Mouse (Mus musculus): Measurements from ENCODE around the gene C9. TPM values are rescaled to one million over a fixed set of nuclear protein-coding genes. Genes with fewer than 3 reads are reported as not detected.
A peak's percentile ranks its signal among the peaks of the same experiment; 100 is the strongest.

C9 gene
- total and polyA plus RNA-seq, 2 experiments from 2014 or later, result not detected

DNA sequence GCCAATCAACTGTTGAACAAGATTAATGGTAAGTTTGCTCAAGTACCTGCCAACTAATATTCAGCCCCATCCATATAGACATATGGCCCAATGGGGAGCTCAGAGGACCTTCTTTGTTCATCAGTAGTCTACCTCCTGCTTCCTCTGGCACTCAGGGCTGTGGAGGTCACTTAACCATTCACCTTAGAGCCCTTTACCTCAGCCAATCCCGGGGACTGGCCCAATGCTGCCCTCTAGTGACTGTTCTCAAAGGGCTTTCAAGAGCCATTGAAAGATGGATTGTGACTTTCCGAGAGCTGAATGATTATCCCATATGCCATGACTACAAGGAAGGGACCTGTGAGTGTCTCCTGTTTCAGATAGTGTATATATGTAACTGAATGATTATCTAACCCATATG lies 9.4 kb upstream of the C9 start:
- H3K27me3 ChIP-seq (ENCODE audit: insufficient read depth, low read length), result no peaks in the 10 kb centered on the region
- 53% methylated on average over 2 of the region's 2 CpGs for WGBS
- peak; percentile 24 for DNase-seq (ENCODE audit: low spot score)
- no peak overlapping the region for H3K4me2 ChIP-seq (ENCODE audit: low read depth, low read length)
- H3K4me1 ChIP-seq (ENCODE audit: insufficient read depth, low read length), result no peaks in the 10 kb centered on the region
- no peak overlapping the region for H3K27ac ChIP-seq
- no peak overlapping the region for H3K4me3 ChIP-seq (ENCODE audit: low read length)
- H3K36me3 ChIP-seq (ENCODE audit: insufficient read depth, low read length), result no peaks in the 10 kb centered on the region
- no peak for ATAC-seq
- no peaks in the 10 kb centered on the region for H3K9me3 ChIP-seq (ENCODE audit: low read length)
- no peak overlapping the region for H3K9ac ChIP-seq (replicated peaks; ENCODE audit: low read length)
- peak; percentile 59 for TF ChIP-seq CTCF (IDR thresholded peaks at IDR 0.05; ENCODE audit: low read depth)

DNA sequence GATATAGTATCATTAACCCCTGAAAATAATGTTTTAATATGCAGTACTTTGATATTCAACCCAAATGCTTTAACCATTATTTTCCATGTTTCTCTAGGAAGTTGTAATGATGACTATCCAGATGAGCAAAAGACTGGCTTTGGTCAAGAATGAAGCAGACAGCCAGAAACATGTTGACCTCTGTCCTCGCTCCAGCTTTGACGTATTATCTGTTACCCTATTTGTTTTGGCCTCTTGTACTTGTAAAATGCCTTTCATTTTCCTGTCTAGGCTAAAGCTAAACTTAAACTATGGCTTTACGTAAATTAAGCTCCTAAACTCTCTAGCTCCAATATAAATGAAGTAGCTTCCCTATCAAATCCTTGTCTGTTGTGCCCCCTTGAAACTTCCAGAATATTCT lies 6.4 kb upstream of the C9 start:
- Histone ChIP-seq H3K9me3 (ENCODE audit: low read length) (no peaks in the 10 kb centered on the region), H3K27ac (no peak overlapping the region), H3K4me2 (ENCODE audit: low read depth, low read length) (no peak overlapping the region), H3K4me3 (ENCODE audit: low read length) (no peak overlapping the region), H3K9ac (replicated peaks; ENCODE audit: low read length) (no peak overlapping the region), H3K36me3 (ENCODE audit: insufficient read depth, low read length) (no peaks in the 10 kb centered on the region), H3K4me1 (ENCODE audit: insufficient read depth, low read length) (no peaks in the 10 kb centered on the region), H3K27me3 (ENCODE audit: insufficient read depth, low read length) (no peaks in the 10 kb centered on the region)
- 95% methylated on average over 3 of the region's 3 CpGs for WGBS
- DNase-seq (ENCODE audit: low spot score) (no peak), ATAC-seq (no peak)
- no peak for TF ChIP-seq CTCF (IDR thresholded peaks at IDR 0.05; ENCODE audit: low read depth)

GRCm38 (mm10) chr15:6444452-6444851 lies 675 bp upstream of the C9 start:
- DNase-seq (ENCODE audit: low spot score) (no peak), ATAC-seq (no peak)
- TF ChIP-seq CTCF (IDR thresholded peaks at IDR 0.05; ENCODE audit: low read depth), result no peak
- no peak overlapping the region for H3K4me2 ChIP-seq (ENCODE audit: low read depth, low read length)
- H3K36me3 ChIP-seq (ENCODE audit: insufficient read depth, low read length), result no peaks in the 10 kb centered on the region
- H3K27me3 ChIP-seq (ENCODE audit: insufficient read depth, low read length), result no peaks in the 10 kb centered on the region
- H3K9me3 ChIP-seq (ENCODE audit: low read length), result no peaks in the 10 kb centered on the region
- no peak overlapping the region for H3K9ac ChIP-seq (replicated peaks; ENCODE audit: low read length)
- no peak overlapping the region for H3K27ac ChIP-seq
- 93% methylated on average over 2 of the region's 2 CpGs for WGBS
- H3K4me3 ChIP-seq (ENCODE audit: low read length), result no peak overlapping the region
- H3K4me1 ChIP-seq (ENCODE audit: insufficient read depth, low read length), result peaks cover 3% of the 10 kb centered on the region; the same call in 1 of the 2 replicates

DNA sequence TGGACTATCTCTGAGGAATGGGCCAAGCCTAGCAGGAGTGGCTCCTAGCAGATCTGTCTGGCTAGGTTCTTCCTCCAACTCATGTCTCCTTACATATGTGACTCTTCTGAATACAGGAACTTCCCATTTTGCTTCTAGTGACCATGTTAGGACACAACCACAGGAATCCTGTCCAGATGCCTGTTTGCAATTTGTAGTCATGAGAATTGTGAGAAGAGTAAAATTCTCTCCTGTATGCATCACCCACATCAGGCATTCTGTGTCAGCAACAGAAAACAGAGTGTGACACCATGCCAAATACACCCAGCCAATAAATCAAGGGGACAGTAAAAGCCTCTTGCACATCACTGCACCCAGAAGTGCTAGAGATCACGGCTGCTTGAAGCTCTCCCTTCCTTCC lies 1.1 kb downstream of the C9 start:
- Histone ChIP-seq H3K4me1 (ENCODE audit: insufficient read depth, low read length) (peaks cover 3% of the 10 kb centered on the region; the same call in 1 of the 2 replicates), H3K9ac (replicated peaks; ENCODE audit: low read length) (no peak overlapping the region), H3K36me3 (ENCODE audit: insufficient read depth, low read length) (no peaks in the 10 kb centered on the region), H3K4me3 (ENCODE audit: low read length) (no peak overlapping the region), H3K9me3 (ENCODE audit: low read length) (no peaks in the 10 kb centered on the region), H3K4me2 (ENCODE audit: low read depth, low read length) (no peak overlapping the region), H3K27ac (no peak overlapping the region), H3K27me3 (ENCODE audit: insufficient read depth, low read length) (no peaks in the 10 kb centered on the region)
- no peak for TF ChIP-seq CTCF (IDR thresholded peaks at IDR 0.05; ENCODE audit: low read depth)
- no peak for ATAC-seq
- no peak for DNase-seq (ENCODE audit: low spot score)
- WGBS, result 73% methylated on average over 1 of the region's 1 CpGs

GRCm38 (mm10) chr15:6448892-6449291 lies 3.8 kb downstream of the C9 start:
- DNase-seq (ENCODE audit: low spot score) (no peak), ATAC-seq (no peak)
- Histone ChIP-seq H3K9ac (replicated peaks; ENCODE audit: low read length) (no peak overlapping the region), H3K4me2 (ENCODE audit: low read depth, low read length) (peak overlapping the region; percentile 21; the same call in 1 of the 2 replicates), H3K4me1 (ENCODE audit: insufficient read depth, low read length) (peaks cover 3% of the 10 kb centered on the region; the same call in 1 of the 2 replicates), H3K9me3 (ENCODE audit: low read length) (no peaks in the 10 kb centered on the region), H3K27me3 (ENCODE audit: insufficient read depth, low read length) (no peaks in the 10 kb centered on the region), H3K4me3 (ENCODE audit: low read length) (no peak overlapping the region), H3K36me3 (ENCODE audit: insufficient read depth, low read length) (no peaks in the 10 kb centered on the region), H3K27ac (no peak overlapping the region)
- WGBS, result 25% methylated on average over 9 of the region's 9 CpGs
- no peak for TF ChIP-seq CTCF (IDR thresholded peaks at IDR 0.05; ENCODE audit: low read depth)

DNA sequence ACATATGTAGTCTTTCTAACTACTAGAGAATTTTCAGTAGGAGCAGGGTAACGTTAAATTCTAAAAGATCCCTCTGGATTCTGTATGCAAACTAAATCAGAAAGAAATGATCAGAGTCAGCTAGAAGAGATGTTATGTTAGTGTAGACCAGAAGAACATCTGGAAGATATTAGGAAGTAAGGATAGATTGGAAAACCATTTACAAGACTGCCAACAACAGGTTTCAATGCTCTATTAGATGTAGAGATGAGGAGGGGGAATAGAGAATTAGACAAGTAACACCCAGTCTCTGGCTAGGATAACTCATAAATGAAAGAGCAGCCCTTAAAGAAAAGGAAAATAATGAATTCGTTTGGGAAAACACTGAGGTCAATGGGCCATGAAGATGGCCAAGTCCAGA lies 9.3 kb downstream of the C9 start:
- H3K4me3 ChIP-seq (ENCODE audit: low read length), result no peak overlapping the region
- H3K27ac ChIP-seq, result no peak overlapping the region
- no peaks in the 10 kb centered on the region for H3K27me3 ChIP-seq (ENCODE audit: insufficient read depth, low read length)
- no peaks in the 10 kb centered on the region for H3K36me3 ChIP-seq (ENCODE audit: insufficient read depth, low read length)
- H3K4me2 ChIP-seq (ENCODE audit: low read depth, low read length), result no peak overlapping the region
- H3K9me3 ChIP-seq (ENCODE audit: low read length), result no peaks in the 10 kb centered on the region
- no peak overlapping the region for H3K9ac ChIP-seq (replicated peaks; ENCODE audit: low read length)
- no peak for ATAC-seq
- no peak for TF ChIP-seq CTCF (IDR thresholded peaks at IDR 0.05; ENCODE audit: low read depth)
- DNase-seq (ENCODE audit: low spot score), result no peak
- WGBS, result 76% methylated on average over 2 of the region's 2 CpGs
- no peaks in the 10 kb centered on the region for H3K4me1 ChIP-seq (ENCODE audit: insufficient read depth, low read length)

DNA sequence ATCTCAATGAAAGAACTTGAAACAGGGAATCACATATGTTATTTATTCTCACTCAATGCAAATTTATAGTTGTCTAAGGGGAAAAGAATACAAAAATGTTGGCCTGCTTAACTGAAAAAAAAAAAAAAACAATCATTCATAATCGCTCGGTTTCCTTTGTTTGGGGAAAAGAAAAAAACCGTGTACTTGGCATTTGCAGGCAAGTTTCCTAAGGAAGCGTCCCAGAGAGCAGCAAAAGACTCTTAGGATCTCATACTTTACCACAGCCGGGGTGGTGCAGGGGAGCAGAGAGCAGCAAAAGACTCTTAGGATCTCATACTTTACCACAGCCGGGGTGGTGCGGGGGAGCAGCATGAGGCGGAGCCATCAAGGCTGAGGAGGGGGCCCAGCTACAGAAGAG lies 16.3 kb downstream of the C9 start:
- Histone ChIP-seq H3K4me1 (ENCODE audit: insufficient read depth, low read length) (no peaks in the 10 kb centered on the region), H3K4me3 (ENCODE audit: low read length) (no peak overlapping the region), H3K36me3 (ENCODE audit: insufficient read depth, low read length) (no peaks in the 10 kb centered on the region), H3K9ac (replicated peaks; ENCODE audit: low read length) (no peak overlapping the region), H3K4me2 (ENCODE audit: low read depth, low read length) (no peak overlapping the region), H3K27ac (no peak overlapping the region), H3K9me3 (ENCODE audit: low read length) (no peaks in the 10 kb centered on the region), H3K27me3 (ENCODE audit: insufficient read depth, low read length) (no peaks in the 10 kb centered on the region)
- TF ChIP-seq CTCF (IDR thresholded peaks at IDR 0.05; ENCODE audit: low read depth), result no peak
- no peak for ATAC-seq
- DNase-seq (ENCODE audit: low spot score), result no peak
- 69% methylated on average over 8 of the region's 8 CpGs for WGBS
